Mouse (Mus musculus) C2C12 (cell line): ENCODE results near the gene Gm9733.

Experiments
- CTCF ChIP-seq: IDR thresholded peaks from one replicate; pipeline ENCODE4 v1.5.1; 2011; ENCODE audit not compliant: control insufficient read depth, insufficient read depth, insufficient read length
- MAX ChIP-seq: IDR thresholded peaks from one replicate; pipeline ENCODE4 v1.6.1; 2011; ENCODE audit warnings: mild to moderate bottlenecking, control low read depth

DNA sequence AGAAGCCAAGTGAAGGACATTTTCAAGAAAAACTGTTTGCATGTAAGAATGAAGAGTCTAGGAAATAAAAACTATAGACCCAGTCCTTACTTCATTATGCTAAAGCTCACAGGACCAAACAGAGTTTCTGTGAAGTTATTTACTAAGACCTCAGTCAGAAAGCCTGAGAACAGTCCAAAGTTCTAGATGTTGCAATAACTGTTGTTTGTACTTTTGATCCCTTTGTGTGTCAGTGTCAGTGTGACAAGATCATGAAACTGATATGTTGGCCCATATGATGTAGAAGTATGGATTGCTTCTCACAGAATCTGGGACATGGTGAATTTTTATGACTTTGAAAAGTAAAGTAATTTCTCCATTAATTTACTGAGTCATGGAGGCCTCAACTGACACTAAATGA is 2.6 kb downstream of the Gm9733 start:
- no peak for TF ChIP-seq CTCF
- no peak for TF ChIP-seq MAX
